Mouse (Mus musculus) fat pad, adult 2 months (tissue): Measurements from ENCODE around the gene Camk2b.
"Not testable (repeated sequence)": the region's sequence is repeated elsewhere in the genome, so short reads cannot be mapped to it uniquely, and the experiment has no call there.

Experiments used
- DNase-seq: peaks from one replicate; pipeline ENCODE4 v3.0.0-alpha.2; 2011; ENCODE audit warnings: low read depth, low spot score; ENCODE audit errors: extremely low read depth

The Camk2b gene

DNA sequence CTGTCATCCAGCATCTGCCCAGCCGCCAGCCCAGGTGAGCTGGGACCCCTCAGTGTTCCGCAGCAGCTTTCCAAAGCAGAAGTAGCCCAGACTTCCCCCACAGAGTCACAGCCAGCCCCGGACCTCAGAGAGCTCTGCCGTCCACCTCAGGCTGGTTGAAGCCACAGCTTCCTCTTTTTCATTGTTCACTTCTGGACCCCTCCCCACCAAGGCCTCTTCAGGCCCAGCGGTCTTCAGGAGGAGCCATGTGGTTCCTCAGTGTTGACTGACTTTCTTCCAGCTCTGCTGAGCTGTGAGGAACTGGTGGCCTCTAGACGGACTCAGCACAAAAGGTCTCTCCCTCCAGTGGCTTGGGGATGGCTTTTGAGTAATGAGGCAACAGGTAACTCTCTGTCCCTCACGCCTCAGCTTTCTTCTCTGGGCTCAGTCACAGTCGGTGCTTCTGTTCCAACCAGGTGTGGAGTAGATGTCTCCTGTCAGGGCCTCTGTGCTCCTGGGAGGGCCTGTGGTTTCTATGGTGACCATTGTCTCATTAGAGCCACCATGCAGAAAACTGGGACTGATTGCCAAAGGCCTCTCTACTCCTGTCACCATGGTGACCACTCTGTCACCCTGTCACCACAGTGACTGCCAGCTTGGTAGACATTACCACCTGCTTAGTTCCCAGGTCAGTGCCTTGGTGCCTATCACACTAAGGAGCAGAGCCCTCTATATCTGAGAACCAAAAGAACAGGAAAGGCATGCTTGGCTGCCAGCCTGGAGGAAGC, 116.4 kb downstream of the Camk2b start, which contains the start of gene Gck:
Gene Gck (minus strand): TSS at position 496 of the 767 bp plus-strand sequence.
- no peak for DNase-seq

DNA sequence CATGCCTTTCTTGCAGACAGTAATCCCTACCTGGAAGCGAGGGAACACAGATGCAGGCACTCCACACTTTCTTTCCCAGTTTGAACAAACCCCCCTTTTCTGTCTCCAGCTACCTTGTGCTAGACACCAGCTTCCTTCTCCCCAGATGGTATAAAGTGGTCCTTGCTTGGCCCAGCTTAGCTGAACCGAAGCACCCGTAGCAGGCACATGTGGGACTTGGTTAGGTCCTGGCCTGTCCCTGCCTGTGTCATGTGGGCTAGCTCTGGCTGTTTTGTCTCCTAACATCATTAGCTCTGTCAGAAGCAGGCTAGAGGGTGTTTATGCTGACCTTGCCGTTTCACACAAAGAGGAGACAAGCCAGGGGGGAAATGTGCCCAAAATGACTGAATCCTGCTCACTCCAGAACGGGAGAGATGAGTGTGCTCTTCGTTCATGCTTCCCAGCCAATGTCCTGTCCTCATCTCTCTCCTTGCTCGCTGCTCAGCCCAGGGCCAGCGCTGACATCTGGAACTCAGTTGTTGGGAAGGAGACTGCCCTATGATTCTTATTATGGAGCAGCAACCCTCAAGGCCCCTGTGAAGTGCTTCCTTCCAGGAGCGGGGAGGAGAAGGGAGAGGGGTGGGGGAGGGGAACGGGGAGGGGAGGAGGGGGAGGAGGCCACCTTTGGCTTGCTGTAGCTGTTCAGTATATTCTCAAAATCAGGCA, 117.5 kb downstream of the Camk2b start:
- DNase-seq: no peak

- DNase-seq: no peak
Observed at GRCm38 (mm10) chr11:5947796-5948195, 118.4 kb downstream of the Camk2b start.

- no peak for DNase-seq
Observed at GRCm38 (mm10) chr11:5945096-5945495, 121.1 kb downstream of the Camk2b start.

DNA sequence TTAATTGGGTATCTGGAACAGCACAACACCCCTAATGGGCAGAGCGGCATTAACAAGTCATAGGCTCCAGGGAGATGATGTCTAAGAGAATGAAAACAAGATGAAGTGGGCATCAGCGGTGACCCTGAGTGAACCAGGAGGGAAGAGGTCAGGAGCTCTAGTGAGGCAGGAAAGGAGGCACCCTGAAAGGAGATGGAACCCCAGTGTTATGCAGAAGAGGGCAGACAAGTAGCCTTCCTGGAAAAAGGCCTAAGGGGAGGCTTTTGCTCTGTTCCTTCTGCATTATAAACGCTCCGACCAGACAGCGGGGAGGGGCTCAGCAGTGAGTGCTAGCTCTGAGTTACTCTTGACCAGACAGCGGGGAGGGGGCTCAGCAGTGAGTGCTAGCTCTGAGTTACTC, 123.2 kb downstream of the Camk2b start:
- DNase-seq: no peak

- DNase-seq: not testable (repeated sequence)
Observed at GRCm38 (mm10) chr11:5934531-5934930, 131.6 kb downstream of the Camk2b start.

DNA sequence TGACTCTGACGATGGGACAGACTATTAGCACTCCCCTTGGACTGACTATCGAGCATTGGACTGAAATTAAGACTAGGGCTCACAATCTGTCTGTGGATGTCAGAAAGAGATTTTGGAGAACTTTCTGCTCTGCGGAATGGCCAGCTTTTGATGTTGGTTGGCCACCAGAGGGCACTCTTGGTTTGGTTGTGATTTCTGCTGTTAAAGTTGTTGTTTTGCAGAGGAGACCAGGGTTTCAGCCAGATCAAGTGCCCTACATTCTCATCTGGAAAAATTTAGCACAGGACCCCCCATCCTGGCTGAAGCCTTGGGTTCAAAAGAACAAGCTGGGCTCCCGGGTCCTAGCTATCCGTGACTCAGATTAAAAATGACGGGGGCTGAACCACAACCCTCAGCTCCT, 134.2 kb downstream of the Camk2b start:
- not testable (repeated sequence) for DNase-seq

GRCm38 (mm10) chr11:5930578-5930977, 135.6 kb downstream of the Camk2b start:
- DNase-seq: no peak

DNA sequence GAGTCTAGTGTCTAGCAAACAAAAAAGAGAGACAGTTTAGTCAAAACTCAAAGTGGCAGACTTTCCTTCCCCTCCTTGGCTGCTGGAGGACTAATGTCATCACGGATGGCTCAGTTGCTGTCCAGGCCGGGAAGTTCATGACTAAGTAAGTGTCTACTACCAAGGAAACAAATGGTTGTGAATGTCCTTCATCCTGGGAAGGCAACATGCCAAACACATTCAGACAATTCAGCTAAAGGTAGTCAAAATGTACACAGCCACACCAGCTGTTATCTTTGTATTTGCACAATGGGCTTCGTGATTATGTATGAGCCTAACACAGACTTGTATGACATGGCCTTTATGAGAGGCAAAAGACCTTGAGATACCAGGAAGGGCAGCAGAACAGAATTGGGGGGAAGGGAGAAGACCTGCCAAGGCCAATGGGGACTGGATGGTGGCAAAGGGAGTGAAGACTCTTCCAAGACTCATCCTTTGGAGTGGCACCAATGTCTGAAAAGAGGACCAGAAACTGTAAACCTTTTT, 139.4 kb downstream of the Camk2b start:
- no peak for DNase-seq

DNA sequence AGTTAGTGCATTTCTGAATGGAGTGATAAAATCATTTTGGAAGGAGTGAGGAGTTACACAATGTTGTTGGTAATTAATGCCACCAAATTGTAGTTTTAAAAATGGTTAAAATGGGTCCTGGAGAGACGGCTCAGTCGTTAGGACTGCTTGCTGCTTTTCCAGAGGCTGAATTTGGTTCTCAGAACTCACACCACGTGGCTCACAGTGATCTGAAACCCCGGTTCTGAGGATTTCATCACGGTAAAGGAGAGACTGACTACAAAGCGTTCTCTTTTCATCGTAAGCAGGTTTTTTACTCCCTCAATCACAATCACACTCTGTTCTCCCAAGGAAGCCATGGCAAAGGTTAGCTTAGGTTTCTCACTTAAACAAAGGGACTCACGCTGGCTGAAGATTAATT, 141.5 kb downstream of the Camk2b start:
- no peak for DNase-seq

DNA sequence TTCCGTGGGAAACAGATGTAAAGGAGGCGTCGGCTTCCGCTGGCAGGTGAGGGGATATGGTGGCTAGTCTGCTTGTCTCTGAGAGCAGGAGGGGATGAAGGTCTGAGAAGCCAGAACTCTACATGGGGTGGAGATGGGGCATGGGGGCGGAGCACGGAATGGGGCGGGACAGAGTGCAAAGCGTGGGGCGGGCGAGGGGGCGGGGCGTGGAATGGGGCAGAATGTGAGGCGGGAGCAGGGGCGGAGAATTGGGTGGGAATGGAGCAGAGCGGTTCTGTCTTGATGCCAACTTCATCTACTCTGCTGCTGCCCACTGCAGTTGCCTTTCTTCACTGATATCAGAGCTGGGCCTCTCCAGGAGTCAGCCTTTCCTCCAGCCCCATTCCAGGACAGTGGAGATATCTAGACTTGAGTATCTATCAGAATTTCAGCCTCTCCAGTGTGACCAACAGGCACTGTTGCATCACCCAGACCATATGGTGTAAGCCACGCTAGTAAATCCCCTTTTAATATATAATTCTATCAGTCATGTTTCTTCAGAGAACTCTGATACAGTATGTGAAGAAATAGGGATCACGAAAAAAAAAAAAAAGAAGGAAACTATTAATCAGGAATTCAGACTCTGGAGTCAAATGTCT, 145.7 kb downstream of the Camk2b start:
- no peak for DNase-seq
